Comparison of ENCODE assay signal across 12 mouse cellular contexts in the genomic region with DNA sequence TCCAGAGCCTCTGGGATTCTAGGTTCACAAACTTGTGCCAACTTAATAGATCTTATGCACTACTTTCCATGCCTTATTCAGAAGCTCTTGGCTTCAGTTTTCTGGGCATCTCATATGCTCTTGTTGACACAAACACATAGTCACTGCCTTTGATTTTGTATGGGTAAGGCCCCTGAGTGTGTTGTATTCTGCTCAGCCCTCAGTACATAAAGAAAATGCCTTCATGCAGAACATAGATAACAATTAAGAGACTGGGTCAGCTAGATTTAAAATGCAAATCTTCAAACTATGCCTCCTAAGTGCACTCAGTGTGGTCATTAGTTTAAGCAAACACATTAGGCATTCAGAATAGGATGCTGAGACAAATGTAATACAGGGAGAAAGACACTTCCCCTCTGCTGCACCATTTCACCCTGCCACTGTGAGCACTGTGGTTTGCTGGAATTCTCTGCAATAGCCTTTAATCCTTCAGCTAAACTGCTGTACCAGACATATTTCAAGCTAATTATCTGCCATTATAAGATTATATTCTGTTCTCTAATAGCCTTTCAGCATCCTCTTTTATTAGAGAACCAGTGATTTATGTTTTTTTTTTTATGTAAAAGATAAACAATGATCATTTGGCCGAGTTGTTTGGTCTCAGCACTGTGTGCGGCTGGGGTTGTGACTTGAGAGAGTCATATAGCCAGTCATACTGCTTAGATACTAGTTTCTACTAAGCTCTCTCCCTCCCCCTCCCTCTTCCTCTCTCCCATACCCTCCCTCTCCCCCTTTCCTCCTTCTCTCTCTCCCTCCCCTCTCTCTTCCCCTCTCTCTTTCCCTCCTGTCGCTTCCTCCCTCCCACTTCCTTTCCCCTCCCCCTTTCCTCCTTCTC.
DNase-seq lines count a peak whose midpoint lies in the region; ATAC-seq lines count a peak whose summit lies in the region.
"Had no signal": no experiment of that assay in that cellular context is flagged by ENCODE, and none has a peak within 500 bp of the region (broad histone marks: within the 10 kb centered on the region; RNA-seq: fewer than 3 reads in every experiment).

No protein-coding gene starts in this region.

- H3K27ac ChIP-seq in hindbrain, embryonic 11.5 days (ENCODE audit: low read depth, low read length): no peak overlapping the region
- no peak overlapping the region for H3K27ac ChIP-seq in hindbrain, embryonic 10.5 days
- H3K27ac ChIP-seq in neural tube, embryonic 13.5 days (replicated peaks): no peak overlapping the region
- H3K27ac ChIP-seq in midbrain, embryonic 13.5 days: no peak overlapping the region
- H3K27ac ChIP-seq: limb, embryonic 10.5 days; liver, embryonic 15.5 days had no signal

- no peak for DNase-seq in hindbrain, embryonic 11.5 days (ENCODE audit: low spot score)
- DNase-seq in hindbrain, embryonic 10.5 days (ENCODE audit: low spot score): no peak
- no peak for DNase-seq in neural tube, embryonic 10.5 days (ENCODE audit: extremely low spot score, low spot score)
- DNase-seq in testis, postnatal 14 days (ENCODE audit: low spot score): no peak
- DNase-seq: adrenal gland, postnatal 14 days; cerebellum, postnatal 36 days; kidney, postnatal 36 days had no signal

- H3K4me2 ChIP-seq in hindbrain, embryonic 11.5 days (replicated peaks; ENCODE audit: low read depth, low read length): no peak overlapping the region
- no peak overlapping the region for H3K4me2 ChIP-seq in neural tube, embryonic 13.5 days
- no peak overlapping the region for H3K4me2 ChIP-seq in midbrain, embryonic 13.5 days (replicated peaks)
- H3K4me2 ChIP-seq: liver, embryonic 15.5 days had no signal

- H3K27me3 ChIP-seq in hindbrain, embryonic 11.5 days (ENCODE audit: control insufficient read depth, insufficient read depth, low read length): no peaks in the 10 kb centered on the region
- no peaks in the 10 kb centered on the region for H3K27me3 ChIP-seq in hindbrain, embryonic 10.5 days (ENCODE audit: insufficient read depth, poor library complexity, severe bottlenecking)
- H3K27me3 ChIP-seq in neural tube, embryonic 13.5 days: no peaks in the 10 kb centered on the region
- no peaks in the 10 kb centered on the region for H3K27me3 ChIP-seq in midbrain, embryonic 13.5 days
- H3K27me3 ChIP-seq: liver, embryonic 15.5 days had no signal

- no peak overlapping the region for H3K9ac ChIP-seq in hindbrain, embryonic 11.5 days (ENCODE audit: low read depth, low read length)
- H3K9ac ChIP-seq in neural tube, embryonic 13.5 days: no peak overlapping the region
- H3K9ac ChIP-seq in midbrain, embryonic 13.5 days (replicated peaks): no peak overlapping the region
- H3K9ac ChIP-seq: liver, embryonic 15.5 days had no signal

- H3K9me3 ChIP-seq in hindbrain, embryonic 11.5 days (ENCODE audit: control insufficient read depth, low read length): no peaks in the 10 kb centered on the region
- H3K9me3 ChIP-seq in hindbrain, embryonic 10.5 days: no peaks in the 10 kb centered on the region
- no peaks in the 10 kb centered on the region for H3K9me3 ChIP-seq in neural tube, embryonic 13.5 days
- H3K9me3 ChIP-seq in midbrain, embryonic 13.5 days: no peaks in the 10 kb centered on the region
- H3K9me3 ChIP-seq: limb, embryonic 10.5 days; liver, embryonic 15.5 days had no signal

- WGBS in hindbrain, embryonic 11.5 days: 64% methylated on average over 3 of the region's 3 CpGs
- 54% methylated on average over 3 of the region's 3 CpGs for WGBS in hindbrain, embryonic 10.5 days
- WGBS in neural tube, embryonic 13.5 days: 43% methylated on average over 3 of the region's 3 CpGs
- 47% methylated on average over 3 of the region's 3 CpGs for WGBS in midbrain, embryonic 13.5 days

- 0 out of 2 replicates have a peak, but pooled peaks cover 2% of the 10 kb centered on the region for H3K4me1 ChIP-seq in hindbrain, embryonic 11.5 days (replicated peaks; ENCODE audit: control insufficient read depth, insufficient read depth, low read length)
- H3K4me1 ChIP-seq in hindbrain, embryonic 10.5 days (replicated peaks): peaks cover 24% of the 10 kb centered on the region
- H3K4me1 ChIP-seq in neural tube, embryonic 13.5 days (replicated peaks): 0 out of 2 replicates have a peak, but pooled peaks cover 13% of the 10 kb centered on the region
- H3K4me1 ChIP-seq in midbrain, embryonic 13.5 days (replicated peaks): peaks cover 11% of the 10 kb centered on the region
- H3K4me1 ChIP-seq: liver, embryonic 15.5 days had no signal

- ATAC-seq in hindbrain, embryonic 11.5 days (ENCODE audit: low FRiP score): peak; percentile 41; the same call in 1 of the 2 replicates
- ATAC-seq in neural tube, embryonic 13.5 days (ENCODE audit: low read depth): peak; percentile 77
- peak; percentile 69 for ATAC-seq in midbrain, embryonic 13.5 days
- ATAC-seq in frontal cortex, adult (ENCODE audit: low TSS enrichment): no peak

- no peak overlapping the region for H3K4me3 ChIP-seq in hindbrain, embryonic 11.5 days (ENCODE audit: low read depth, low read length)
- no peak overlapping the region for H3K4me3 ChIP-seq in hindbrain, embryonic 10.5 days
- H3K4me3 ChIP-seq in neural tube, embryonic 13.5 days: no peak overlapping the region
- no peak overlapping the region for H3K4me3 ChIP-seq in midbrain, embryonic 13.5 days (replicated peaks)
- H3K4me3 ChIP-seq: limb, embryonic 10.5 days; liver, embryonic 15.5 days had no signal

- no peaks in the 10 kb centered on the region for H3K36me3 ChIP-seq in hindbrain, embryonic 11.5 days (ENCODE audit: control insufficient read depth, insufficient read depth, low read length)
- H3K36me3 ChIP-seq in hindbrain, embryonic 10.5 days: no peaks in the 10 kb centered on the region
- no peaks in the 10 kb centered on the region for H3K36me3 ChIP-seq in neural tube, embryonic 13.5 days
- H3K36me3 ChIP-seq in midbrain, embryonic 13.5 days: no peaks in the 10 kb centered on the region
- H3K36me3 ChIP-seq: limb, embryonic 10.5 days; liver, embryonic 15.5 days had no signal
